Mouse (Mus musculus) gastrocnemius, adult 2 months (tissue): ENCODE results near the gene AI854703. TPM values are rescaled to one million over a fixed set of nuclear protein-coding genes. Genes with fewer than 3 reads are reported as not detected.

Source experiments
- DNase-seq: peaks from one replicate; pipeline ENCODE4 v3.0.0; 2022
- H3K27ac ChIP-seq: fragments of 200-600 bp; 2 replicates; pipeline ENCODE4 v1.8.1; 2022; ENCODE audit warnings: mild to moderate bottlenecking
- H3K4me3 ChIP-seq: fragments of 200-600 bp; 2 replicates; pipeline ENCODE4 v1.8.1; 2022; ENCODE audit warnings: mild to moderate bottlenecking, moderate library complexity
- CTCF ChIP-seq: fragments of 200-600 bp; IDR thresholded peaks from 2 replicates; pipeline ENCODE4 v1.8.1; 2022; ENCODE audit warnings: antibody characterized with exemption, mild to moderate bottlenecking, moderate library complexity
- intact Hi-C: fragments of 180-260 bp; cut with DNase I; formaldehyde crosslinking; loops from one replicate; pipeline ENCODE4 v1.15.1; 2025
- long read RNA-seq, 2 experiments: library from polyadenylated mRNA; stranded (forward); transcript quantifications; one replicate each; pipeline ENCODE4 v2.0.0; 2021
- total RNA-seq, 2 experiments: library from RNA; stranded (reverse); gene quantifications; 2 replicates each; pipeline ENCODE4 v1.2.3; 2021

Gene AI854703
- total RNA-seq, result under 1 TPM; 0.38 to 0.50 TPM
- long read RNA-seq, experiment 1, result 0 reads
- long read RNA-seq, experiment 2, result 0 reads

GRCm38 (mm10) chr6:48626464-48626863 lies at the start of gene AI854703:
Gene AI854703, plus strand, starts transcription at chr6:48626764.
- no peak for DNase-seq
- Histone ChIP-seq H3K27ac (peak within 1 kb of the TSS; percentile 70), H3K4me3 (peak within 1 kb of the TSS; percentile 81)
- TF ChIP-seq CTCF, result no peak
- intact Hi-C loops, result no loop called here

- intact Hi-C loops, result no loop called here
- Histone ChIP-seq H3K27ac (peak overlapping the region; percentile 73), H3K4me3 (no peak overlapping the region)
- DNase-seq, result no peak
- no peak for TF ChIP-seq CTCF
Measured at GRCm38 (mm10) chr6:48578736-48579135, 47.8 kb upstream of the AI854703 start.

DNA sequence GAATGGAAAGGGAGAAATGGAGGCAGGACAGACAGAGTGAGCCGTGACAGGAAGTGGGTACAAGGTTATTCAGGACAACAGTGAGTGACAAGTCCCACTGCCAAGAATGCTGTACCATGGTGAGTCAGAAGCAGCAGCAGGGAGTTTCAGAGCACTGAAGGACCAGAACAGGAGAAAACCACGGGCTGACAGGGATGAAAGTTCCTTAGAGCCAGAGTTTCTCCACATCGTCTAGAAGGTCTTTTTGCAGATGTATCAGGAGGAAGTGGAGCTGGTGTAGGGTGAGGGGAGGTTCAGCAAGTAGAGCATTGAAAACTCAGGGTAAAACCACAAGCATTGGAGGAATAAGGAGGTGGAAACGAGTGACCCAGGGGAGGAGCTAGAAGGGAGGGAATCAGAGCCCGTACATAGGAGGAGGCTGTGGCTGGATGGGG lies 47.3 kb upstream of the AI854703 start:
- H3K4me3 ChIP-seq, result peak overlapping the region; percentile 19; the same call in 1 of the 2 replicates
- peak overlapping the region; percentile 73 for H3K27ac ChIP-seq
- TF ChIP-seq CTCF, result no peak
- peak; percentile 28 for DNase-seq
- intact Hi-C loops, result no loop called here

GRCm38 (mm10) chr6:48581257-48581656 lies 45.3 kb upstream of the AI854703 start:
- no peak for DNase-seq
- no peak overlapping the region for H3K4me3 ChIP-seq
- intact Hi-C loops, result no loop called here
- no peak for TF ChIP-seq CTCF
- no peak overlapping the region for H3K27ac ChIP-seq

GRCm38 (mm10) chr6:48582037-48582436 lies 44.5 kb upstream of the AI854703 start:
- no peak overlapping the region for H3K27ac ChIP-seq
- intact Hi-C loops, result loop anchor here (2.0 kb wide), 1 partner anchor 61 kb away; no protein-coding TSS in a partner anchor
- H3K4me3 ChIP-seq, result no peak overlapping the region
- no peak for DNase-seq
- peak; percentile 91; the same call in 1 of the 2 replicates for TF ChIP-seq CTCF

DNA sequence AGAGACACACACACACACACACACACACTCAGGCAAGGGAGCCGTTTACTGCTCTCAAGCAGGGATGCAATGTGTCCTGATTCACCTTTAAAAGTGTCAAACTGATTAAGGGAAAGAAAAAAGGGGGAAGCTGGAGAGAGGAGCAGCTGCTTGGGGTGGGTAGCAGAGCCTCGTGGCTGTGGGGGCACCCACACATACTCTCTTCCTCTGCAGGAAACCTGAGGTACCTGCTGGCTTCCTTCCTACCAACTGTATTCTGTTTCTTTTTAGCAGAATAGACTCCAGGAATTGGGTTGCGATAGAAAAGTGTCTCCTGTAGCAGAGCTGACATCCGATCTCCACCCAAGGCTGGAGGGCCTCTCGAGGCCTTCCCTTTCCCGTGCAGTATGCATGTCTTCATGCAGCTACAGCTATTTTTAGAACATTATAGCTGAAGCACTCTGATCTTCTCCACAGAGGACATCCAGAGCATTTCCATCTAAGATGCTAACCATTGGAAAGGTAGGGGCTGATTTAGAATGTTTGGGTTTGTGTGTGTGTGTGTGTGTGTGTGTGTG lies 37.3 kb upstream of the AI854703 start, which contains the start of gene Gm45021:
TSS of gene Gm45021 (plus strand) at position 417 of the 557 bp plus-strand sequence.
- H3K4me3 ChIP-seq, result no peak within 1 kb of the TSS
- intact Hi-C loops, result no loop called here
- peak; percentile 55 for DNase-seq
- no peak for TF ChIP-seq CTCF
- H3K27ac ChIP-seq, result peak within 1 kb of the TSS; percentile 81

- intact Hi-C loops, result no loop called here
- H3K4me3 ChIP-seq, result no peak overlapping the region
- peak overlapping the region; percentile 31; the same call in 1 of the 2 replicates for H3K27ac ChIP-seq
- DNase-seq, result no peak
- no peak for TF ChIP-seq CTCF
Measured at GRCm38 (mm10) chr6:48591221-48591845, 35.2 kb upstream of the AI854703 start.

DNA sequence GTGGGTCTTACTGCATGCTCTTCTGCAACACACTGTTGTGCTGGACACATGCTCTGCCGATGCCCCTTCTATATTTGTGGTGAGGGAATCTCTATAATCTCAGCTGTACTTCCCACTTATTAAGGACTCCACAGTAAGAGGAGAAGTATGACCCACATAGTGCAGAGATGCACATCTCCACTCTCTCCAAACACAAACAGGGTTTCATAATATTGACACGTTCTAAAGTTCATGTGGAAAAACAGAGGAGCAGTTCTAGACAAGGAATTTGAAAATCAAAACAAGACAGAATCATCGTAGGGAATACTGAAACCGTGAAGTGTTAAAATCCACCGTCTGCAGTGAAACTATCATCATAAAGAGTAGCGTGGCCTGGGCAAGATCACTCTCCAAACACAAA lies 34.7 kb upstream of the AI854703 start:
- no peak for TF ChIP-seq CTCF
- DNase-seq, result no peak
- H3K4me3 ChIP-seq, result no peak overlapping the region
- intact Hi-C loops, result loop anchor here (2.0 kb wide), 1 partner anchor 37 kb away; the partner anchor contains the start of gene Lrrc61
- H3K27ac ChIP-seq, result peak overlapping the region; percentile 31; the same call in 1 of the 2 replicates

DNA sequence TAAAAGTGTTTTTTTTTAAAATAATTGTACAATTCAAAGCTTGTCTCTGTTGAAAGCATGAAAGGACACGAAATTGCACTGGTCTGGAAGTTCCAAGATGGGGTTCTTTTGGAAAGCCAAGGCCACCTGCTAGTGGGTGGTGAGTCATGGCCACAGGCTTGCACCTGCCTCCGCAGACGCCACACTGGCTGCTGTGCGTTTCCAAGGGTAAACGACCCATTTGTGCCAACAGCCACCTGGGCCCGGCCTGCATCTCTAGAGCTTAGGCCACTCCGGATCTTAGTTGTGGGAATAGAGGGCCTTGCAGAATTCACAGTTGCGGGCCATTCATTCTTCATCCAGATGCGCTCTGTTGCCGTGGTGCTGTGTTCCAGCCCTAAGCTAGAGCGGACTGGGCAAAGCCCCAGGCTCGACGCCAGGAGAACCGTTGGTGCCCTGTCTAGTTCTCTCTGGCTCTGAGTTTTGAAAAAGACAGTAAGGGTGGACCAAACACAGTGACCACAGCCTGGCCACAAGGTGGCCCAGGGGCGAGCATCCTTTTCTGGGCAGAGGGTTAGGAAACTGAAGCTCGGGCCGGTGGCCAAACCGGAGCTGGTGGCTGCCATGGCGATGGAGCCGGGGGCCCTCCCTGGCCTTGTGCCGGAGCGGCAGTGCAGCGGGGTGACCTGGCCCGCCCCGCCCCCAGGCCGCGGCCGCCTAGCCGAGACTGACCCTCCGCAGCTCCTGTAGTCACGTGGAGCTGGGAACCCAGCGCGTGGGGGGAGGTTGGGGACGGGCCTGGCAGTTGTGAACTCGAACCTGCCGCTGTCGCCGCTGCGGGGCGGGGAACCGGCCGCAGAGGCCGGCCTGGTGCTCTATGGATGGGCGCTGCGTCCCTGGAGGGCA lies 33.2 kb upstream of the AI854703 start, which contains the start of the genes Repin1 and Gm44965:
TSS of gene Repin1 (plus strand) at position 726 of the 885 bp plus-strand sequence.
TSS of gene Gm44965 (plus strand) at position 784 of the 885 bp plus-strand sequence.
- Histone ChIP-seq H3K4me3 (peak within 1 kb of the TSS; percentile 79), H3K27ac (peak within 1 kb of the TSS; percentile 97)
- intact Hi-C loops, result loop anchor here (2.0 kb wide), 1 partner anchor 39 kb away; the partner anchor contains the start of gene Lrrc61
- TF ChIP-seq CTCF, result peak; percentile 71
- peak; percentile 97 for DNase-seq

- Histone ChIP-seq H3K4me3 (peak overlapping the region; percentile 79), H3K27ac (peak overlapping the region; percentile 97)
- intact Hi-C loops, result no loop called here
- no peak for DNase-seq
- no peak for TF ChIP-seq CTCF
Measured at GRCm38 (mm10) chr6:48594043-48594738, 32.4 kb upstream of the AI854703 start.

GRCm38 (mm10) chr6:48595278-48595677 lies 31.3 kb upstream of the AI854703 start:
- intact Hi-C loops, result no loop called here
- no peak for TF ChIP-seq CTCF
- DNase-seq, result peak; percentile 54
- Histone ChIP-seq H3K27ac (peak overlapping the region; percentile 97), H3K4me3 (peak overlapping the region; percentile 79)
